Comparison of ENCODE assay signal across 8 mouse cellular contexts in the genomic region with DNA sequence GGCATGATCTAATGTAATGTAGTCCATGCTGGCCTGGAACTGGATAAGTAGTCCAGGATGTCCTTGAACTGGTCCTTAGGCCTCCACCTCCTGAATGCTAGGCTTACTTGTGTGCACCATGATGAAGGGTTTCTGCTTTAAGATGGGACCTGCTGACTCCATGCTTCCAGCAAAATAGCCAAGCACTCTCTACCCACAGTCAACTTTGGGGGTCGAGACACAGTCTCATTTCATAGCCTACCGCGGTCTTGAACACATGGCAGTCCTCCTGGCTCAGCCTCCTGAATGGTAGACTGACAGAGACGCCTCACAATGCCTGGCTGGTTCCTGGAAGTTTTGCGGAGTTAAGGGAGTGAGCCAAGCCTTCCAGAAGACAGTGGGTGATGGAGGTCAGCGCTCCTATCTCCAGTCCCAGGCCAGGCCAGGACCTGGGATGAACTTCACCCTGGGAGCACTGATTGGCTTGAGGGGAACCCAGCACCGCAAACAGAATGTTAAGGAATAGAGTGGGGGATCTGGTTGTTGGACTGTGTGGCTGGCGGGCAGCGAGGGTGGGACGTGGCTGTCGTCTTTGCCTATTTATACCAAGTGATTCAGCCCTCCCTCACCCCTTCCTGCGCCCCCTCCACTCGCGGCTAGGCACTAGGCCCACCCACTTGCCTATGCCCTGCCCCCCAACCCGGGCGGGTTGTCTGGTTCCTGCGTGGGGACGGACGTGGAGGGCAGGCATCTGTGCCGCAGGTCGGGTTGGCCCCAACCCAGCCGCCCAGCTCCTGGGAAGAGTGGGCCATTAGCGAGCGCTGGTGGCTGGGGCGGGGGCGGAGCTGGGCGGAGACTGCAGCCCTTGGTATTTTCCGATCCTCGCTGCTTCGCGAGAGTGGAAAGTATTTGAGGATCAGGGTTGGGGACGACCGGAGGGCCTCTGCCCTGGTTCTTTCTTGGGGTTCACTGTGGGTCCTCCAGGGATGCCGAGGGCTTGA. TPM values are rescaled to one million over a fixed set of nuclear protein-coding genes. Genes with fewer than 3 reads are reported as not detected.
DNase-seq lines count a peak whose midpoint lies in the region; ATAC-seq and TF ChIP-seq lines count a peak whose summit lies in the region.

No protein-coding gene starts in this region.

- H3K4me1 ChIP-seq in limb, embryonic 14.5 days (ENCODE audit: control insufficient read depth, insufficient read depth, low read length): peaks cover 51% of the 10 kb centered on the region
- H3K4me1 ChIP-seq in midbrain, embryonic 14.5 days (ENCODE audit: control insufficient read depth, insufficient read depth, low read length): peaks cover 31% of the 10 kb centered on the region
- peaks cover 41% of the 10 kb centered on the region for H3K4me1 ChIP-seq in spleen, adult 2 months (ENCODE audit: control insufficient read depth, insufficient read depth, insufficient read length)

- ATAC-seq in common myeloid progenitor, adult 5-6 weeks (replicated peaks; ENCODE audit: low read depth, poor library complexity, severe bottlenecking): peak; percentile 34
- ATAC-seq in limb, embryonic 14.5 days (ENCODE audit: low FRiP score, low read depth): peak; percentile 67
- peak; percentile 22; the same call in 1 of the 2 replicates for ATAC-seq in midbrain, embryonic 14.5 days (ENCODE audit: low FRiP score, low TSS enrichment)

- peak overlapping the region; percentile 96 for H3K4me2 ChIP-seq in limb, embryonic 14.5 days (replicated peaks; ENCODE audit: low read depth, low read length, severe bottlenecking)
- peak overlapping the region; percentile 56 for H3K4me2 ChIP-seq in midbrain, embryonic 14.5 days (ENCODE audit: low read length)

- no peaks in the 10 kb centered on the region for H3K9me3 ChIP-seq in limb, embryonic 14.5 days (ENCODE audit: control insufficient read depth, low read length)
- no peaks in the 10 kb centered on the region for H3K9me3 ChIP-seq in midbrain, embryonic 14.5 days (ENCODE audit: control insufficient read depth, low read length)

- H3K27me3 ChIP-seq in limb, embryonic 14.5 days (ENCODE audit: control insufficient read depth, insufficient read depth, low read length): no peaks in the 10 kb centered on the region
- no peaks in the 10 kb centered on the region; the same call in 1 of the 2 replicates for H3K27me3 ChIP-seq in midbrain, embryonic 14.5 days (ENCODE audit: control insufficient read depth, insufficient read depth, low read length)
- H3K27me3 ChIP-seq in spleen, adult 2 months (ENCODE audit: control insufficient read depth, insufficient read depth, low read length): no peaks in the 10 kb centered on the region

- no peak for TF ChIP-seq CTCF in spleen, adult 2 months (IDR thresholded peaks at IDR 0.05; ENCODE audit: extremely low read depth, insufficient read depth, insufficient read length, insufficient replicate concordance)

- TF ChIP-seq POLR2A in limb, embryonic 14.5 days (IDR thresholded peaks at IDR 0.05; ENCODE audit: borderline replicate concordance, extremely low read depth, insufficient read depth, insufficient read length): no peak; the same call in 1 of the 2 replicates
- peak; percentile 16 for TF ChIP-seq POLR2A in spleen, adult 2 months (IDR thresholded peaks at IDR 0.05; ENCODE audit: low read depth, low read length)

- peak overlapping the region; percentile 59 for H3K9ac ChIP-seq in limb, embryonic 14.5 days (ENCODE audit: low read depth, low read length, severe bottlenecking)
- peak overlapping the region; percentile 17; the same call in 1 of the 2 replicates for H3K9ac ChIP-seq in midbrain, embryonic 14.5 days (replicated peaks; ENCODE audit: low read length)

- 7% methylated on average over 33 of the region's 34 CpGs for WGBS in limb, embryonic 14.5 days
- 12% methylated on average over 34 of the region's 34 CpGs for WGBS in midbrain, embryonic 14.5 days
- 10% methylated on average over 34 of the region's 34 CpGs for WGBS in spleen, adult 2 months

- peak overlapping the region; percentile 77 for H3K4me3 ChIP-seq in limb, embryonic 14.5 days (replicated peaks; ENCODE audit: low read length)
- H3K4me3 ChIP-seq in midbrain, embryonic 14.5 days (replicated peaks; ENCODE audit: low read depth, low read length): peak overlapping the region; percentile 25
- H3K4me3 ChIP-seq in spleen, adult 2 months (ENCODE audit: extremely low read depth, insufficient read depth, insufficient read length): peak overlapping the region; percentile 52; the same call in 1 of the 2 replicates

- peaks cover 32% of the 10 kb centered on the region for H3K36me3 ChIP-seq in limb, embryonic 14.5 days (ENCODE audit: control insufficient read depth, insufficient read depth, low read length)
- H3K36me3 ChIP-seq in midbrain, embryonic 14.5 days (ENCODE audit: control insufficient read depth, insufficient read depth, low read length): no peaks in the 10 kb centered on the region
- no peaks in the 10 kb centered on the region for H3K36me3 ChIP-seq in spleen, adult 2 months (ENCODE audit: control insufficient read depth, insufficient read depth, low read length)

- peak; percentile 85 for DNase-seq in NIH3T3 (ENCODE audit: low read depth)
- peak; percentile 90 for DNase-seq in gastrocnemius, postnatal 25 days
- peak; percentile 94 for DNase-seq in induced T-regulatory cell, adult 2 months (ENCODE audit: low read depth)
- DNase-seq in limb, embryonic 14.5 days (ENCODE audit: low spot score): peak; percentile 86
- DNase-seq in midbrain, embryonic 14.5 days: peak; percentile 72
- peak; percentile 67 to 68 for DNase-seq in spleen, adult 2 months (ENCODE audit: low read depth in 1 of 2, low spot score in 2 of 2)
- no peak for DNase-seq in cerebellum, adult 18-20 months

- peak overlapping the region; percentile 99 for H3K27ac ChIP-seq in limb, embryonic 14.5 days (replicated peaks; ENCODE audit: low read depth, low read length)
- H3K27ac ChIP-seq in midbrain, embryonic 14.5 days (replicated peaks; ENCODE audit: low read depth, low read length): peak overlapping the region; percentile 58; the same call in 1 of the 2 replicates
- H3K27ac ChIP-seq in spleen, adult 2 months (ENCODE audit: insufficient read depth, low read length): peak overlapping the region; percentile 90

RNA-seq across cellular contexts. Expression of a gene that starts 18.2 kb away (rescaled TPM):
- total RNA-seq in common myeloid progenitor, adult 5-6 weeks (2017): not detected in 2 replicates
- total RNA-seq in gastrocnemius, postnatal 25 days (2021): not detected
- polyA plus RNA-seq in limb, embryonic 14.5 days (2012; rRNA removed): 3.0 and 4.8 TPM in 2 replicates
- 5.4 and 5.8 TPM in 2 replicates for polyA plus RNA-seq in limb, embryonic 14.5 days (2014; fragmentation: Nextera tagmentation; extraction: Ambion mirVana)
- polyA plus RNA-seq in midbrain, embryonic 14.5 days (2014; fragmentation: Nextera tagmentation; extraction: Ambion mirVana): 9.4 and 11.7 TPM in 2 replicates
- 1.2 TPM in 1 of 2 replicates, not detected in the other for polyA plus RNA-seq in spleen, adult 2 months (2012; rRNA removed)

RNA-seq across cellular contexts. Expression of a gene that starts 33.6 kb away (rescaled TPM):
- 6.9 and 8.2 TPM in 2 replicates for total RNA-seq in common myeloid progenitor, adult 5-6 weeks (2017)
- total RNA-seq in gastrocnemius, postnatal 25 days (2021): 1 to 10 TPM; 6.2 to 6.3 TPM
- 23.8 and 35.1 TPM in 2 replicates for polyA plus RNA-seq in limb, embryonic 14.5 days (2012; rRNA removed)
- polyA plus RNA-seq in limb, embryonic 14.5 days (2014; fragmentation: Nextera tagmentation; extraction: Ambion mirVana): 13.9 and 17.1 TPM in 2 replicates
- 28.7 and 35.6 TPM in 2 replicates for polyA plus RNA-seq in midbrain, embryonic 14.5 days (2014; fragmentation: Nextera tagmentation; extraction: Ambion mirVana)
- polyA plus RNA-seq in spleen, adult 2 months (2012; rRNA removed): 11.3 and 17.5 TPM in 2 replicates

RNA-seq across cellular contexts. Expression of a gene that starts 46.3 kb away (rescaled TPM):
- 55.9 and 70.9 TPM in 2 replicates for total RNA-seq in common myeloid progenitor, adult 5-6 weeks (2017)
- 100 to 1,000 TPM; 174 to 185 TPM for total RNA-seq in gastrocnemius, postnatal 25 days (2021)
- polyA plus RNA-seq in limb, embryonic 14.5 days (2012; rRNA removed): 173 and 221 TPM in 2 replicates
- polyA plus RNA-seq in limb, embryonic 14.5 days (2014; fragmentation: Nextera tagmentation; extraction: Ambion mirVana): 374 and 380 TPM in 2 replicates
- 261 and 282 TPM in 2 replicates for polyA plus RNA-seq in midbrain, embryonic 14.5 days (2014; fragmentation: Nextera tagmentation; extraction: Ambion mirVana)
- 68.3 and 88.3 TPM in 2 replicates for polyA plus RNA-seq in spleen, adult 2 months (2012; rRNA removed)

RNA-seq across cellular contexts. Expression of a gene that starts 53.9 kb away (rescaled TPM):
- 11.9 and 18.7 TPM in 2 replicates for total RNA-seq in common myeloid progenitor, adult 5-6 weeks (2017)
- total RNA-seq in gastrocnemius, postnatal 25 days (2021): 10 to 100 TPM; 10.1 to 16.5 TPM
- 49.3 and 107 TPM in 2 replicates for polyA plus RNA-seq in limb, embryonic 14.5 days (2012; rRNA removed)
- polyA plus RNA-seq in limb, embryonic 14.5 days (2014; fragmentation: Nextera tagmentation; extraction: Ambion mirVana): 58.1 and 60.4 TPM in 2 replicates
- polyA plus RNA-seq in midbrain, embryonic 14.5 days (2014; fragmentation: Nextera tagmentation; extraction: Ambion mirVana): 39.9 and 40.2 TPM in 2 replicates
- 59.5 and 104 TPM in 2 replicates for polyA plus RNA-seq in spleen, adult 2 months (2012; rRNA removed)

RNA-seq across cellular contexts. Expression of a gene that starts 55.4 kb away (rescaled TPM):
- 1.3 and 1.7 TPM in 2 replicates for total RNA-seq in common myeloid progenitor, adult 5-6 weeks (2017)
- total RNA-seq in gastrocnemius, postnatal 25 days (2021): not detected
- polyA plus RNA-seq in limb, embryonic 14.5 days (2012; rRNA removed): 1.7 TPM in 2 replicates
- 0.44 and 0.72 TPM in 2 replicates for polyA plus RNA-seq in limb, embryonic 14.5 days (2014; fragmentation: Nextera tagmentation; extraction: Ambion mirVana)
- 1.8 and 1.9 TPM in 2 replicates for polyA plus RNA-seq in midbrain, embryonic 14.5 days (2014; fragmentation: Nextera tagmentation; extraction: Ambion mirVana)
- 1.4 TPM in 2 replicates for polyA plus RNA-seq in spleen, adult 2 months (2012; rRNA removed)

Comparison
In these comparisons a context has a peak if more than half of its experiments do, and no peak if none do; other contexts are left out.
1. DNase-seq: peak in NIH3T3 (single experiment), gastrocnemius, postnatal 25 days (single experiment), induced T-regulatory cell, adult 2 months (single experiment), limb, embryonic 14.5 days (single experiment), midbrain, embryonic 14.5 days (single experiment) and spleen, adult 2 months (2 of 2); none in cerebellum, adult 18-20 months (0 of 2).
2. H3K4me3 ChIP-seq: peak in every context shown above with its lines; median percentile 77 in limb, embryonic 14.5 days; 52 in spleen, adult 2 months; 25 in midbrain, embryonic 14.5 days.
3. Peak in every context shown above with its lines, with median percentiles within 50 percentile points of each other: ATAC-seq and H3K27ac ChIP-seq.